8 mouse cellular contexts compared by ENCODE assay signal in the genomic region with DNA sequence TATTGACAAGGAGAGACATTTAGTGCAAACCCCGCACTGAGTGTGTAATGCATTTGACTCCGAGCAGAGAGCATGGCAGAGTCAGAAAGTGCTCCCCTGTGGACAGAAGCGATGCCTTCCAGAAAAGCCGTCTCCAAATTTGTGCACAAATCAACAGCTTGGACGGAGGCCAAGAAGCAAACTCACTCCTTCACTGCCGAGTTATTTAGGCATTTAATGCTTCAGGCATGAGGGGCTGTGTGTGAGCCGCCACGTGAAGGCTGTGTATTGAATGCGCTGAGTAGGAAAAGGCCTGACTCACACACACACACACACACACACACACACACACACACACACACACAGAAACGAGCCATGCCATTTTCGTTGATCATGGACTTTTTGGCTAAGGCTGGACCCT.
A peak's percentile ranks its signal among the peaks of the same experiment; 100 is the strongest.
DNase-seq lines count a peak whose midpoint lies in the region; ATAC-seq lines count a peak whose summit lies in the region.

No protein-coding gene starts in this region.

- H3K4me3 ChIP-seq in forebrain, embryonic 16.5 days (replicated peaks; ENCODE audit: low read length): no peak overlapping the region

- H3K27me3 ChIP-seq in forebrain, embryonic 16.5 days (replicated peaks; ENCODE audit: control insufficient read depth, insufficient read depth, low read length): no peaks in the 10 kb centered on the region

- DNase-seq in gastrocnemius, postnatal 10 days: peak; percentile 50
- DNase-seq in gastrocnemius, adult 18-20 months (ENCODE audit: low spot score): no peak
- peak; percentile 27 for DNase-seq in ovary, postnatal 10 days (ENCODE audit: low spot score)
- no peak for DNase-seq in ovary, postnatal 36 days (ENCODE audit: low spot score)
- peak; percentile 26 to 66 for DNase-seq in kidney, postnatal 36 days
- DNase-seq in embryo, embryonic 10.5 days (ENCODE audit: low spot score): no peak

- H3K27ac ChIP-seq in forebrain, embryonic 16.5 days (ENCODE audit: low read length): no peak overlapping the region

- H3K9ac ChIP-seq in forebrain, embryonic 16.5 days (replicated peaks; ENCODE audit: low read depth, low read length): no peak overlapping the region

- H3K36me3 ChIP-seq in forebrain, embryonic 16.5 days (ENCODE audit: control insufficient read depth, insufficient read depth): no peaks in the 10 kb centered on the region

- H3K9me3 ChIP-seq in forebrain, embryonic 16.5 days (ENCODE audit: control insufficient read depth, low read length): no peaks in the 10 kb centered on the region

- WGBS in forebrain, embryonic 16.5 days: 16% methylated on average over 11 of the region's 11 CpGs

- peaks cover 12% of the 10 kb centered on the region; the same call in 1 of the 2 replicates for H3K4me1 ChIP-seq in forebrain, embryonic 16.5 days (replicated peaks; ENCODE audit: control insufficient read depth, insufficient read depth, low read length)

- ATAC-seq in forebrain, embryonic 16.5 days: peak; percentile 73
- ATAC-seq in erythroid progenitor cell, adult 5-6 weeks (replicated peaks; ENCODE audit: low FRiP score, poor library complexity, severe bottlenecking): no peak

- no peak overlapping the region for H3K4me2 ChIP-seq in forebrain, embryonic 16.5 days (ENCODE audit: low read length)

Comparison
In these comparisons a context has a peak if more than half of its experiments do, and no peak if none do; other contexts are left out.
1. DNase-seq: peak in gastrocnemius, postnatal 10 days (single experiment), ovary, postnatal 10 days (single experiment) and kidney, postnatal 36 days (2 of 2); none in gastrocnemius, adult 18-20 months (single experiment), ovary, postnatal 36 days (single experiment) and embryo, embryonic 10.5 days (single experiment).